Mouse (Mus musculus) testis, adult 2 months (tissue): ENCODE measurements at regions not wholly inside any gene's neighbourhood (a gene's known extent, or its start where the extent isn't known, plus 50 kb on each side); places are given as distances from the start of the nearest gene placed in this dataset.

ENCODE experiments used
- H3K27ac ChIP-seq: fragments of 200-500 bp; 2 replicates; pipeline ENCODE4 v1.5.1; 2012; ENCODE audit warnings: low read depth, low read length; ENCODE audit not compliant: control insufficient read depth, insufficient read depth
- H3K27me3 ChIP-seq: fragments of 200-500 bp; 2 replicates; pipeline ENCODE4 v1.6.1; 2012; ENCODE audit warnings: mild to moderate bottlenecking, low read length, moderate library complexity; ENCODE audit not compliant: control insufficient read depth, insufficient read depth
- H3K36me3 ChIP-seq: fragments of 200-500 bp; 2 replicates; pipeline ENCODE4 v1.6.1; 2012; ENCODE audit warnings: mild to moderate bottlenecking, low read length; ENCODE audit not compliant: control insufficient read depth, insufficient read depth
- H3K4me1 ChIP-seq: fragments of 200-500 bp; 2 replicates; pipeline ENCODE4 v1.6.1; 2012; ENCODE audit warnings: low read length; ENCODE audit not compliant: control insufficient read depth, insufficient read depth
- H3K4me3 ChIP-seq: fragments of 200-500 bp; 2 replicates; pipeline ENCODE4 v1.5.1; 2012; ENCODE audit warnings: low read depth, mild to moderate bottlenecking, low read length, moderate library complexity, mixed read lengths; ENCODE audit not compliant: control insufficient read depth
- CTCF ChIP-seq: fragments of 200-500 bp; IDR thresholded peaks from 2 replicates; pipeline ENCODE4 v1.5.1; 2012; ENCODE audit warnings: low read depth, mild to moderate bottlenecking, inconsistent platforms, low read length, moderate library complexity; ENCODE audit not compliant: control insufficient read depth, insufficient read depth, insufficient replicate concordance
- POLR2A ChIP-seq: fragments of 200-500 bp; IDR thresholded peaks from 2 replicates; pipeline ENCODE4 v1.6.1; 2012; ENCODE audit warnings: low read depth, mild to moderate bottlenecking, inconsistent platforms, low read length, moderate library complexity; ENCODE audit not compliant: control insufficient read depth

DNA sequence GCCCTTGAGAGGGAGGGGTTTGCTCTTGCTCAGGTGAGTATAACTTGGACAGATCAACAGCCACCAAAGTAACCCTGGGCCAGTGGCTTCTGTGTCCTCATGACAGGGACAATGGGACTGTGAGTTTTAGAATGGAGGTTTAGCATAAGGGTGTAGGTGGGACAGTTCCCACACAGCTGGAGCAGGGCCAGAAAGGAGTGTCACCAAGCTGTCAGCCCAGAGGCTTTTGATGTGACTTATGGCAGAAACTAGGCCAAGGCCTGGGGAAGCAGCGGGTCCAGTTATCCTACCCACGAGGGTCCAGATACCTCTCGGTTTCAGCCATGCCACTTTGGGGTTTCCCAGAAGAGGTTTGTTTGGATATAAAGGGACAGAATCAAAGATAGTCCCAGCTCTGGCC, 129.4 kb downstream of the H2al2a start:
- no peak for TF ChIP-seq POLR2A
- no peak for TF ChIP-seq CTCF
- no peak overlapping the region for H3K27ac ChIP-seq

GRCm38 (mm10) chr2:17861765-17862495, 130.7 kb upstream of the Nebl start:
- H3K4me1 ChIP-seq = peaks cover 4% of the 10 kb centered on the region
- no peak overlapping the region for H3K27ac ChIP-seq
- no peak overlapping the region for H3K4me3 ChIP-seq
- H3K36me3 ChIP-seq = no peaks in the 10 kb centered on the region
- TF ChIP-seq POLR2A = no peak
- TF ChIP-seq CTCF = no peak
- no peaks in the 10 kb centered on the region for H3K27me3 ChIP-seq

More for the DNA sequence above, 129.4 kb downstream of the H2al2a start:
- Histone ChIP-seq H3K27me3 (no peaks in the 10 kb centered on the region), H3K36me3 (no peaks in the 10 kb centered on the region), H3K4me3 (no peak overlapping the region), H3K4me1 (no peaks in the 10 kb centered on the region)

- TF ChIP-seq CTCF = no peak
- TF ChIP-seq POLR2A = no peak
- Histone ChIP-seq H3K27ac (no peak overlapping the region), H3K4me3 (no peak overlapping the region), H3K27me3 (no peaks in the 10 kb centered on the region), H3K4me1 (peaks cover 4% of the 10 kb centered on the region), H3K36me3 (no peaks in the 10 kb centered on the region)
Observed at GRCm38 (mm10) chr2:17860922-17861559, 129.8 kb upstream of the Nebl start.

- Histone ChIP-seq H3K27ac (no peak overlapping the region), H3K27me3 (no peaks in the 10 kb centered on the region), H3K36me3 (no peaks in the 10 kb centered on the region)
Observed at GRCm38 (mm10) chr2:17859234-17859633, 128.0 kb upstream of the Nebl start.

GRCm38 (mm10) chr2:17858326-17858725, 127.1 kb upstream of the Nebl start:
- Histone ChIP-seq H3K4me3 (no peak overlapping the region), H3K4me1 (peaks cover 4% of the 10 kb centered on the region), H3K27ac (no peak overlapping the region), H3K36me3 (no peaks in the 10 kb centered on the region), H3K27me3 (no peaks in the 10 kb centered on the region)
- TF ChIP-seq CTCF = no peak
- no peak for TF ChIP-seq POLR2A

More at GRCm38 (mm10) chr2:17859234-17859633, 128.0 kb upstream of the Nebl start:
- TF ChIP-seq POLR2A = no peak
- TF ChIP-seq CTCF = no peak
- Histone ChIP-seq H3K4me3 (no peak overlapping the region), H3K4me1 (peaks cover 4% of the 10 kb centered on the region)

- H3K27me3 ChIP-seq = no peaks in the 10 kb centered on the region
- H3K27ac ChIP-seq = no peak overlapping the region
- TF ChIP-seq CTCF (no peak), POLR2A (no peak)
- peaks cover 3% of the 10 kb centered on the region for H3K4me1 ChIP-seq
- H3K36me3 ChIP-seq = no peaks in the 10 kb centered on the region
- no peak overlapping the region for H3K4me3 ChIP-seq
Observed at GRCm38 (mm10) chr2:17855566-17856264, 124.5 kb upstream of the Nebl start.

DNA sequence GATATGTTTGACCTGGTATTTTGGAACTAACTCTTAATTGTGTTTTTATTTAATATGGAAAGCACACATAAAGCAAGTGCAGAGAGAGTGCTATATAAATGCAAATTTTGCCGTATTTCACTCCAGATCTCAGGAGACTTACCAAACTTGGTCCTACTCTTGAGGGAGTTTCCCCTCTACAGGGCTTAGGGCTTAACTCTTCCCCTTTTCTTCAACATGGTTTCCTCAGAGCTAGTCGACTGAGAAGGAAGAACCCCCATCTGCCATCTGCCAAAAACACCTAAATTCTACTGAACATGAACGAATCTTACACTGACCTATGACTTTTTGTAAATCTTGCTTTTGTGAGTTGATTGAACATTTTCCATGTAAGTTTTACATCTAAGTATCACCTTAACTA, 122.8 kb upstream of the Nebl start:
- H3K36me3 ChIP-seq = no peaks in the 10 kb centered on the region
- H3K27ac ChIP-seq = no peak overlapping the region
- peaks cover 3% of the 10 kb centered on the region for H3K4me1 ChIP-seq
- TF ChIP-seq POLR2A (no peak), CTCF (no peak)
- no peaks in the 10 kb centered on the region for H3K27me3 ChIP-seq
- H3K4me3 ChIP-seq = no peak overlapping the region
